Mouse (Mus musculus): ENCODE results near the gene Ipcef1. TPM values are rescaled to one million over a fixed set of nuclear protein-coding genes. Genes with fewer than 3 reads are reported as not detected.
"Not testable (repeated sequence)": the region's sequence is repeated elsewhere in the genome, so short reads cannot be mapped to it uniquely, and the experiment has no call there.

Gene Ipcef1
- total RNA-seq, 2 experiments from 2014 or later, result 23.5 to 25.2 TPM

DNA sequence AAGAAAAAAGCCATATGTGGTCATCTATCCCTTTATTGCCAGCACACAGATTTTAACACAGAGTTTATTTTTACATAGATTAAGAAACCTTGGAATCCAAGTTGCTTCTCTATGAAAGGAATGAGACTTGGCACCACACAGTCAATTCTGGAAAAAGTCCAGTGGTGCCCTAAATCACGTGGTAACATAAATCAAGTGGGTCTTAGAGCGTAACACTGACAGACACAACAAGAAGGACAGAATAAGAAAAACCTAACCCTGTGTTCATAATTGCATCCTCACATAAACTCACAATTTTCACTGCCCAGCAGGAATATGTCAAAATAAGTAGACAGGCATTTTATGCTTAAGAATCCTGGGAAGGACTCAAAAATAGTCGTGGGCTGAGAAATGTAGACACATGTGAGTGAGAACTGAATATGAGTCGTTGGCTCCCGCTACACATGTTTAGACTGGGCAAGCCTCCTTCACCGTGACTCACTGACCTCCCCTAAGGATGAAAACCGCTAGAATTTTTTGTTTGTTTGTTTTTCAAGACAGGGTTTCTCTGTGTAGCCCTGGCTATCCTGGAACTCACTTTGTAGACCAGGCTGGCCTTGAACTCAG lies 32.4 kb downstream of the Ipcef1 start:
- DNase-seq (ENCODE audit: low spot score in 2 of 2), result no peak
- Histone ChIP-seq H3K4me3 (no peak overlapping the region), H3K27ac (no peak overlapping the region)
- no peak for TF ChIP-seq CTCF (conservative IDR thresholded peaks at IDR 0.05)

DNA sequence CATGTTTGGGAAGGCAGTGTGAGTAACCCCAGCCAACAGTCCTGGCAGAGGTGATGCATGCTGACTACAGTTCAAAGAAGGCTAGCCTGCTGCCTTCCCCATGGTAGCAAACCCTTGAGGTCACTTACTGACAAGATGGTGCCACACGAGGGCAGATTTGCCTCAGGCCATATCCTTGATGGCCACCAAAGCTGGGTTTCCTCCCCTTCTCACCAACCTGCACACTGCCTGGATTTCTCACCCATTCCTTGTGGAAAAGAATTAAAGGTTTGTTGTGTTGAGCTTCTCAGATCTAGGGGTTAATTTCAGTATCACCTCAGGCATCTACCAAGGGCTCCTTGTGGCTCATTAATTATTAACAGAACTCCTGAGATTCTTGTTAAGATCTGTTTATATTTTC lies 37.1 kb downstream of the Ipcef1 start:
- Histone ChIP-seq H3K4me3 (no peak overlapping the region), H3K27ac (no peak overlapping the region)
- no peak for DNase-seq (ENCODE audit: low spot score in 2 of 2)
- no peak for TF ChIP-seq CTCF (conservative IDR thresholded peaks at IDR 0.05)

DNA sequence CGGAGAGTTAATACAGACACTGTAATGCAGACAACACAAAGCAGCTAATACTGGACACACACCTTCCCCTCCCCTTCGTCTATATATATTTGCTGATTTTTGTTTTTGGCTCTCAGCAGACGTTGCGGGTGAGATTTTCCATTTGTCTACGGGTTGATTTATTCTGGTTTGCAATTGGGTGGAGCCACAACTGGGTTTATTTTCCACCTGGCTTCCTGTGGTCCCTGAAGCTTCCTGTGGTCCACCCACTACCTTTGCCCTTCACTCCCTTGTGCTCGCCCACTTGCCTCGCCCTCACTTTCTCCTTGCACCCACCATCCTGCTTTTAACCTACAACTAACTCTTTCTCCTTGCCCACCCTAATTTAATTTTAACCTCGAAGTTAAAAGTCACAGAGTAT lies 41.7 kb downstream of the Ipcef1 start:
- TF ChIP-seq CTCF (conservative IDR thresholded peaks at IDR 0.05), result no peak
- H3K4me3 ChIP-seq, result no peak overlapping the region
- no peak for DNase-seq (ENCODE audit: low spot score in 2 of 2)
- H3K27ac ChIP-seq, result no peak overlapping the region

DNA sequence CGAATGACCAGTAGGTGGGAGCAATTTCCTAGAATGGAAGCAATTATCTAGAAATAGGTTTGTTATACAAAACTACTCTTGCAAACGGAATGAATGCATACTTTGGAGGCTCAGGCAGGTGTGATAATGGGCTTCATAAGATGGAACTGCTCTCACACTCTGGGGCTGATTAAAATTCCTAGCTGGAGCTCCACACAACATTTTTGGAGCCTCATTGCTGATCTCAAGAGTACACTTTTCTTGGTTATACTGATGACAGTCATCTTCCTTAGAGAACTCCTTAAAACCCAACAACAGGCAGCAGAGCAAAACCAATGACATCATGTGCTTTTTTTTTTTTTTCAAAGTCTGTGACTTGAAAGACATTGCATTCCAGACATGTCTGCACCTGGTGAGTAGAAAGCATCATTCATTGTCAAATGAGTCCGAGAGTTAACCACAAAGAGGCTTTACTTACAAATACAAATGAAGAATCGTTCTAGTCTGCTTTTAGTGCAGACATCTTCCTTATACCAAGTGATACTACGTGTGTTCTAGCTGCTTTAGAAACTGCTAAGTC lies 47.2 kb downstream of the Ipcef1 start:
- Histone ChIP-seq H3K4me3 (no peak overlapping the region), H3K27ac (no peak overlapping the region)
- no peak for TF ChIP-seq CTCF (conservative IDR thresholded peaks at IDR 0.05)
- DNase-seq (ENCODE audit: low spot score in 2 of 2), result no peak

DNA sequence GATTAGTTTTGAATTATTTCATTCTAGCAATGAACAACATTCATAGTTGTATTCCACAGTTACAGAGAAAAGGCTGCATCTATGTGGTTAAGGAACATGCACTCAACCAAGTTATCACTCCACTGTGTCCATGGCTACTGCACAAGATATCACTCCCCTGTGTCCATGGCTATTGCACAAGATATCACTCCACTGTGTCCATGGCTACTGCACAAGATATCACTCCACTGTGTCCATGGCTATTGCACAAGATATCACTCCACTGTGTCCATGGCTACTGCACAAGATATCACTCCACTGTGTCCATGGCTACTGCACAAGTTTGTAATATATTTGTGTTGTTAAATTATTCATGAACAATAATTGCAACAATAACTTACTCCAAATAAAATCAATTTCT lies 48.4 kb downstream of the Ipcef1 start:
- DNase-seq (ENCODE audit: low spot score in 2 of 2); H3K27ac ChIP-seq; H3K4me3 ChIP-seq: not testable (repeated sequence)

DNA sequence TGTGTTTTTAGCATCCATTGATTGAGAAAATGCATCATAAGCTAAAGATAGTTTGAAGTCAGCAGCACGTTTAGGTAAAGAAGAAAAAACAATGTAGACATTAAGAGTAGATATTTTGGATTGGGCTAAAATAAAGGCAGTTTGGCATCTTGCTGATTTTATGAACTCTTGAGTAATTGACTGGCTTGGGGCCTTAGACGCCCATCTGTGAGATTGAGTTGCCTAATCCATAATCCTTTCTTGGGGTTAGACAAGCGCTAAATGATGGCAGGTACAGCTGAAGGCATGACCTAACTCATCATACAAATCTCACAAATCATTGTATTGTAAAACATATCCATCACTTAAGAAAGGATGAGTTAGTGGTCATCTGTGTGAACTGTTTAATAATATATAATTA lies 52.9 kb downstream of the Ipcef1 start:
- Histone ChIP-seq H3K27ac (no peak overlapping the region), H3K4me3 (no peak overlapping the region)
- TF ChIP-seq CTCF (conservative IDR thresholded peaks at IDR 0.05), result no peak
- no peak for DNase-seq (ENCODE audit: low spot score in 2 of 2)

DNA sequence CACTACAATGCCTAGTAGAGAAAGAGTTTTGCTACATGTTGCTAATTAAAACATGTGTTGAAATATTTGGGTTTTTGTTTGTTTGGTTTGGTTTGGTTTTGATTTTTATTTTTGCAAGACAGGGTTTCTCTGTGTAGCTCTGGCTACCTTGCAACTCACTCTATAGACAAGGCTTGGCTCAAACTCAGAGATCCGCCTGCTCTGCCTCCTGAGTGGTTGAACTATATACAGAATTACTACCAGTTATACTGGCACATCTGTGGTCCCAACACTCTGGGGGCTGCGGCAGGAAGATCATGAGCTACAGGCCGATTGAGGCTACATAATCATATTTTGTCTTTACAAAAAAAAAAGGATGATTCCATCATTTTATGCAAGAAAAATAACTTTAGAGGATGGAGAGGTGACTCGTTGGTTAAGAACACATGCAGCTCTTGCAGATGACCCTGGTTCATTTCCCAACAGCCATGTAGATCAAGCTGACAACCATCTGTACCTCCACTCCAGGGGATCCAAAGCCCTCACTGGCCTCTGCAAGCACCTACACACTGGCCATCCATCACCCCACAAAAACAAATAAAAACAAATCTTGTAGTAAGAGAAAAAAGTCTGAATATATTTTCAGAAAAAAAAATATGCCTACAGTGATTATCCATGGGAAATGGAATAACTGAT lies 53.6 kb downstream of the Ipcef1 start:
- no peak overlapping the region for H3K27ac ChIP-seq
- no peak overlapping the region for H3K4me3 ChIP-seq
- DNase-seq (ENCODE audit: low spot score in 2 of 2), result no peak
- no peak for TF ChIP-seq CTCF (conservative IDR thresholded peaks at IDR 0.05)

DNA sequence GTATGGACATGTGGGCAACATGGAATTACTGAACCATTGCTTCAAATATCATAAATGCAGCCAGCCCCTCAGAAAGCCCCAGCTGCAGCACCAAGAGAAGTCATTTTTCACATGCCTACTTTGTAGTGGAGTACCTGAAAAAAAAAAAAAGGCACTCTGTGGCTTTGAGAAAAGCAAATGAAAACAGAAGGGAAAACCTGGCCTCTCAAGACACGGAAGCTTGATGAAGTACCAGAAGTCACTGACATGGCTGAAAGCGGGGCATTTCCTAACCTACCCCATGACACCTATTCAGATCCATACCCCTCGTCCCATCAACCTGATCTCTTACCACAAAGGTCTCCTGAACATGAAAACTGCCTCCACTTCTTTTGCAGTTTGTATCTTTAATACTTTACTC lies 55.4 kb downstream of the Ipcef1 start:
- Histone ChIP-seq H3K27ac (no peak overlapping the region), H3K4me3 (no peak overlapping the region)
- no peak for TF ChIP-seq CTCF (conservative IDR thresholded peaks at IDR 0.05)
- DNase-seq (ENCODE audit: low spot score in 2 of 2), result no peak

DNA sequence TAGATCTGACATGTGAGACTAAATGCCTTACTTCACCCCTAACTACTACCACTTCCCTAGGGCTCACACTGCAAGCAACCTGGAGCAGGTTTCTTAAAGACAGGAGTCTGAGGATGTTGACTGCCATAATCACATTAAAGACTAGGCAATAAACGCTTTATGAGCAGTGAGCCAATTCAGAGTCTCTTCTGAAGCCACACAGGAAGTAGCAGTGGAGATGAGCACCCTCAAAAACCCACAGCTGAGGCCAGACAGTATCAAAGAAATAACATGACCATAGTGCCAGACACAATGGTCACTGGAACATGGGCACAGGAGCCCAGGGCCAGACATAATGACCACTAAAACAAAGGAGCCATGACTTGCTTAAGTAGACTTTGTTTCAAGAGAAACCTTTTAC lies 63.7 kb downstream of the Ipcef1 start:
- H3K27ac ChIP-seq, result no peak overlapping the region
- H3K4me3 ChIP-seq, result no peak overlapping the region
- no peak for TF ChIP-seq CTCF (conservative IDR thresholded peaks at IDR 0.05)
- no peak for DNase-seq (ENCODE audit: low spot score in 2 of 2)

DNA sequence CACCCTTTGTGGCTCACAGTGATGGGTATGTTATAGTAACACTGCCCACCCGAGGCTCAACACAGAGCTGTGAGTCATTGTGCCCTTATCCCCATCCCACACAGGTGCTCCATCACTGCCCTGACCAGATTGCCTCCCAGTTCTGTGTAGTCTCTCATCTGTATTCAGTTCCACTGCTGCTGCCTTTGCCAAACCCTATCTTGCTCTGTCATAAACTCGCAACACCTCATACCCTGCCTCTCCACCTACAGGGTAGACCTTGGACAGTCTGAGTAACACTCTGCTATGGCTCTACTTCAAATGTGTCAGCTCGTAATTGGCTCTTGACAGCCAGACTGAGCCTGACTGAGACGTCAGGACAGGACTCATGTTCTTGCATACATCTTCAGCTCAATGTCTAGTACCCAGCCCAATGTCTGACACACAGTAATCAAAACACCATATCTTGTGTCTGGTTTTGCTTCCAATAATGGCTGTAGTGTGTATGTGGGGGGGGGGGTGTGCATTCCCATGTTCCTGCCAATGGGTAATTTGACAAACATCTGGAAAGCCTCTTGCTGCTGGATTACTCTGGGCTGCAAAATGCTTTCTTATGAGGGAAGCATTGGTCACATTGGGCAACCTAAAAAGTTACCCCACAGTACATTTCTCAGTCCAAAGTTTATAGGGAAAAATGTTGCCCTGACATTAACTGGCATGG lies 64.7 kb downstream of the Ipcef1 start:
- Histone ChIP-seq H3K4me3 (no peak overlapping the region), H3K27ac (no peak overlapping the region)
- TF ChIP-seq CTCF (conservative IDR thresholded peaks at IDR 0.05), result no peak
- DNase-seq (ENCODE audit: low spot score in 2 of 2), result no peak

DNA sequence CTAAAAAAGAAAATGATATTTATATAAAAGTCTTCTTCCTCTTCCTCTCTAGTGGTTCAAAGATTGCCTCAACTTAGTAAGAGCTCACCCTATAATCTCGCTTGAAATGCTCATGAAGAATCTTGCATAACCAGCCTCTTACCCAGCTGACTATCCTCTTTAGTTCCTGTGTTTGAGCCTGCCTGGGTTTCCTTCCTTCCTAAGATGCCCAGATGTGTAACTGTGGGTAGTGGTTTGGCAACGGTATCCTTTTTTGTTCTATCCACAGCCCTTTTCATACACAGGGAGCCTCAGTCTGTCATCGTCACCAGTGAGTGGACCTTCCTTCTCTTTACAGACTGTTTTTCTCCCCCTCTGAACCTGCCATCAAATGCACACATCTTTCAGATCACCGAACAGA lies 66.0 kb downstream of the Ipcef1 start:
- H3K27ac ChIP-seq, result no peak overlapping the region
- TF ChIP-seq CTCF (conservative IDR thresholded peaks at IDR 0.05), result no peak
- DNase-seq (ENCODE audit: low spot score in 2 of 2), result no peak
- no peak overlapping the region for H3K4me3 ChIP-seq

DNA sequence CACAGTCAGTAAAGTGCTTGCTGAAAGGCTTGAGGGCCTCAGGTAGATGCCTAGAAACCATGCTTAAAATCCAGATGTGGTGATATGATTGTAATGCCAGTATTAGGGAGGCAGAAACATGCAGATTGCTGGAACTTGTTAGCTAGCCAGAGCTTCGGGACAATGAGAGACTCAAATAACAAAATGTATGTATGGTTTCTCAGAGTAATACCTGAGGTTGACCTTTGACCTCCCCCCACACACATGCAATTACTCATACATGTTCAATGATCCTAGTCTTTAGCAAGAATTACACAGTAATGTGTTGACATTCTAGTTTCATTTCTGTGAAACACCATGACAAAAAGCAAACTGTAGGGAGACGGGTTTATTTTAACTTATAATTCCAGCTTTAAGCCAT lies 68.8 kb downstream of the Ipcef1 start:
- no peak overlapping the region for H3K27ac ChIP-seq
- H3K4me3 ChIP-seq, result no peak overlapping the region
- no peak for TF ChIP-seq CTCF (conservative IDR thresholded peaks at IDR 0.05)
- no peak for DNase-seq (ENCODE audit: low spot score in 2 of 2)

DNA sequence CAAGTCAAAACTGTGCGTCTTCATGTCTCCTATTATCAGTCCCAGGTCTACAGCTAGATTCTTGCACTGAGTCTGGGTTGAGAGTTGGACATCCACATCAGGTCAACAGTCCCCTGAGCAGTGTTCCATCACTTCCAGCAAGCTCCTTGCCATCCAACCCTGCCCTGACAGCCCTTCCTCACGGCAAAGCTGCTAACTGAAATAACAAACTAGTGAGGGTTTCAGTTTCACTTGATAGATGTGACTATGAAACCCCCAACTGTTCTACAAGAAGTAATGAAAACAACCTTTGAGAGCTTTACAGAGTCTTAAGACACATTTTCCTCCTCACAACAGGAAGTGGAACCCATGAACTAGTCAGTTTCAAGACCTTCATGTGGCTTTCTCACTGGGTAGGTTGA lies 69.5 kb downstream of the Ipcef1 start:
- DNase-seq (ENCODE audit: low spot score in 2 of 2), result no peak
- Histone ChIP-seq H3K4me3 (no peak overlapping the region), H3K27ac (no peak overlapping the region)
- no peak for TF ChIP-seq CTCF (conservative IDR thresholded peaks at IDR 0.05)

Measured in layer of hippocampus, adult 2 months (tissue).